Mouse (Mus musculus): ENCODE measurements at regions not wholly inside any gene's neighbourhood (a gene's known extent, or its start where the extent isn't known, plus 50 kb on each side); places are given as distances from the start of the nearest gene placed in this dataset.

DNA sequence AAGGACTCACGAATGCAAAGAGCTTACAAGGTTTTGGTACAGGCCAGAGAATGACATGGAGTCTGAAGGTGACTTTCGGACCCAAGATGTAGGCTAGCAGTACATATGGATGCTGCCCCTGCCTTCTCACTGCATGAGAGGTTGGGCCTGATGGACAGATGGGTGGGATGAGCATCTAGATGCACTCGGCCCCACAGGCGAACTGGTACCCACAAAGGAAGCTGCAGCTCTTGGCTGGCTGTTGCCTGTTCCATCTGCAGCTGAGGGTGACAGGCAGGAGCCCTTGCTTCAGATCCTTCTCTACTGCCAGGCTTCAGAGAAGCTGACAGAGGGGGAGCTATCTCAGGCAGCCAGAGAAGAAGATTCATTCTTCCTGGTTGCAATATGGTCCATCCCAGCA, 216.8 kb upstream of the Tas2r119 start:
- TF ChIP-seq CTCF (IDR thresholded peaks at IDR 0.05 in 2 of 3, conservative IDR thresholded peaks at IDR 0.05 in 1 of 3; ENCODE audit: control insufficient read depth in 1 of 3, insufficient read depth in 1 of 3, low read depth in 2 of 3, low read length in 3 of 3, poor library complexity in 1 of 3, severe bottlenecking in 1 of 3) (no peak), MEF2A (IDR thresholded peaks at IDR 0.05; ENCODE audit: extremely low read depth, insufficient replicate concordance, low read depth, low read length, poor library complexity, severe bottlenecking) (no peak), GATA1 (IDR thresholded peaks at IDR 0.05; ENCODE audit: low read depth, low read length) (no peak)
